Mouse (Mus musculus) adrenal gland, adult 2 months (tissue): ENCODE measurements around the gene Cd200r3. TPM values are rescaled to one million over a fixed set of nuclear protein-coding genes. Genes with fewer than 3 reads are reported as not detected.
A peak's percentile ranks its signal among the peaks of the same experiment; 100 is the strongest.

Experiments used
- DNase-seq: peaks from one replicate; pipeline ENCODE4 v3.0.0; 2021
- polyA plus RNA-seq: library from polyadenylated mRNA; depleted of rRNA; stranded (reverse); fragments of >200 nt; gene quantifications from 2 replicates; pipeline ENCODE4 v1.2.3, GENCODE M21; 2012
- total RNA-seq, 2 experiments: library from RNA; stranded (reverse); gene quantifications; 2 replicates each; pipeline ENCODE4 v1.2.3; 2021

The Cd200r3 gene
- total and polyA plus RNA-seq, 3 experiments: not detected

DNA sequence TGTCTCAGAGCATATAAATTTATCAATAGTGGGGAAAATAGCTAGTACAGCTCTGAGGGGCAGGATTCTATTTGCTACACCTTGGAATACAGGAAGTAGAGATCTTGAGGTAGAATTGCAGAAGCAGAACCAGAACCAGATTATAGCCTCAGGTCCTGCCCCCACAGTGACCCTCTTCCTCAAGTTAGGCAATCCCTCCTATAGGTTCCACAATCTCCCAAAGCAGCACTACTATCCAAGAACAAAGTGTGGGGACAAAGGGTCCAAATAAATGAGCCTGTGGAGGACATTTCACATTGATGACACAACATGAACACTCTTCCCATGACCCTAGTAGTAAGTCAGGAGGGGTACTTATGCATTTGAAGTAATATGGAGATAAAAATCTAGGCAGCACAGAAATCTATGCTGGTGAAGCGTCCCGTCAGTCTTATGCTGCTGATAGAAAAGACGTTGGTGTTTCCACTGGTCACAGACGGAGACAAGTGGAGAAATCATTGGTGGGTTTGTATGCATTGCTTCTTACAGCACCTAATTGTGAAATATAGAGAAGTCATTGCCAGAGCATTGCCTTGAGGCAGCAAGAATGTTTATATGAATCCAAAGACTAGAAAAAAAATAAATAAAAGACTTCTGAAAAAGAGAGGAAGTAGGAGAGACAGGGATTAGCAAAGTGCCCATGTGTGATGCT lies 45.3 kb downstream of the Cd200r3 start:
- DNase-seq: no peak

DNA sequence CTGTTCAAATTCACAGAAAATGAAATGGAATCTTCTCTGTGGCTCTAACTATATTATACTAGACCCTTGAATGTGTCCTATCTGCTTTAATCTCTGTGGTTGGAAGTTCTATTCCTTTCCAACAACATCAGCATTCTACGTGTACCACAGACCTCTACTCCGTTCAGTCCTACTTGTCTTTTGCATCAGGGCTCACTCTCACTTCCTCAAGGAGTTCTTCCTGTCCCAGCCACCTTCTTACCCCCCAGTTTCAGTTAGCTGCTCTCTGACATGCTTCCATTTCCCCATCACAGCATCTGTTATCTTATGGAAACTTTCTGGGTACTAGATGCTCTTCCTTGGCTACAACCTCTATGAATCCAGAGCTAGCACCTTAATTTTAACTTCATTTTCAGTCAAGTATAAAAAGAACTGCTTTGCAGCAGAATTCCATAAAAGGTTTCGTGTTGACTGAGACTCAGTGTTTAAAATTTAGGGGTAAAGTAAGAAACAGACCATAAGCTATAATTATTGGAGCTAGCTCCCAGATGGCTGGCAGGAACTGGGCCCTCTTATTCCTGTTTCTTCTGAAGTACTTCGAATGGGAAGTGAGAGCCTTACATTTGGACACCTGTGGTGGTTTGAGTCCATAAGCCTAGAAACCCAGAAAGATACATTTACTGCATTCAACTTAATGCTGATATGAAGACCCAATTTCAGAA lies 50.0 kb downstream of the Cd200r3 start:
- DNase-seq: no peak

DNA sequence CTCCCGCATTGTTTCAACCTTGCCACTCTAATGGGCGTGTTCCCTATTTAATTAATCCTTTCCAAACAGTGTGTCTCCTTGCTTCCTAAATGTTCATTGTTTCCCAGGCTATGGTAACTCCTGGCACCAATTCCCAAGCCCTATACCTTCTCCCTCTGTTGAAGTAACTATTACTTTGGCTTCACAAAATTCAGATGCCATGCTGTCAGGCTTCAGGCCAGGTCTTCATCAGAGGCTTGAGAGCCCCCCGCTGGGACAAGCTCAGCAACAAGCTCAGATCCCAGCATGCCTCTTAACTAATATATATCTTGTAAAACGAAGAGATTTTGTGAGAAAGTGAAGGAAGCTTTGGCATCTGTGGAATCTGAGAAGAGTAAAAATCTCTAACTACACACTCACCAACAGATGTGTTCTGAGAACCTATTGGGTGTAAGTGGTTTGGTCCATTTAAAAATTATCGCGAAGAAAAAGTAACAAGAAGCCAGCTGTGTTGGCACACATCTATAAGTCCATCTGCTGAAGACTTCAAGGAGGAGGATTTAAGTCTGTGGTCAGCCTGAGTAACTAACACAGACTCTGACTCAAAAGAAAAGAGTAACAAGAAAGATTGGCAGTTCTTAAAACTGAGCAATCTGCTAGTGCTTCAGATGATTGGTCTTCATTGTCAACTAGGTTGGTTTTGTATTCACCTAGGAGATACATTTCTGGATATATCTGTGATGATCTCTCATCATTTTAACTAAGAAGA lies 50.9 kb downstream of the Cd200r3 start:
- DNase-seq: no peak

DNA sequence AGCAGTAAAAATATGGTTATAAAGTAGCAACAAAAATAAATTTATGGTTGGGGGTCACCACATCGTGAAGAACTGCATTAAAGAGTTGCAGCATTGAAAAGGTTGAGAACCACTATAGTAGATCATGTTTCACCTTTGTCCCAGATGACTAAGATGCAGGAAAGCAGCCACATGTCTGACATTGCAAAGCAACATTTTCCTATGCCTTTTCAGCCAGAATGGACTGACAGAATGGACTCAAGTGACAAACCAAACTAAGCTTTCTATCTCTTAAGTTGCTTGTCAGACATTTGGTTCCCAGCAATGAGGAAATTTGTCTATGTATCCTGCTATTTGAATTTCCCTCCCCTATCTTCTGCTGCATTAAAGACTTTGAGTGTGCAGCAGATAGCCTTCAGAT lies 51.6 kb downstream of the Cd200r3 start:
- DNase-seq: no peak

DNA sequence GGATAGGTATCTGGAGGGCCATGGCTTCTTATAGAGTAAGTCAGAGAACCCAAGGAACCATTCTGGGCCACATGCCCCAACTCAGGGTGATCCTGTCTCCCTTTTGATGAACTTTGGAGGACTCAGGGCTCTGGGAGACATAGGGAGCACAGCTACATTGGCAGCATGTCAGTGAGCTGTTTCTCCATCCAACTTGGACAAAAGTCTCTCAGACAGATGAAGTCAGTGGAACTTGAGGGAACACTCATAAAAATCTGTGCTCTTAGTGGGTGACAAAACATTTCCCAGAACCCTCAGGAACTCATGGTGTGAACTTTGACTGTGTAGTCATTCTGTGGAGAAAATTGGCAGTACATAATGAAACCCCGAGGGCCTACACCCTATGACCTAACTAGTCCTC lies 53.2 kb downstream of the Cd200r3 start:
- peak; percentile 9 for DNase-seq

DNA sequence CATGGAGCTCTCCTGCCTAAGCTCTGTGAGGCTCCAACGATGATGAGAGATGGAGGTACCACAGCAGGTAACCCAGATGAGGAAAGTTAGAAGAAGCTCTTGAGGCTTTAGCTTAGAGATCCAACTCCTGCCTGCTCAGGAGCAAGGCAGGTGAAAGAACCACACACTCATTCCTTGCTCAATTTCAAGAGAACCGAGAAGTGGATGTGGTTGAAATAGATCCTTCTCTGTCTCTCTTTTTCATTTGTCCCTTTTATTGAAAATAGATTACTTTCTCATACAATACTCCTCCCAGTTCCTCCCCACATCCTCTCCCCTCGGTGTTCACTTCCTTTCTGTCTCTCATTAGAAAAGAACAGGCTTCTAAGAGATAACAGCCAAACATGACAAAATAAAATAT lies 56.1 kb downstream of the Cd200r3 start:
- no peak for DNase-seq

DNA sequence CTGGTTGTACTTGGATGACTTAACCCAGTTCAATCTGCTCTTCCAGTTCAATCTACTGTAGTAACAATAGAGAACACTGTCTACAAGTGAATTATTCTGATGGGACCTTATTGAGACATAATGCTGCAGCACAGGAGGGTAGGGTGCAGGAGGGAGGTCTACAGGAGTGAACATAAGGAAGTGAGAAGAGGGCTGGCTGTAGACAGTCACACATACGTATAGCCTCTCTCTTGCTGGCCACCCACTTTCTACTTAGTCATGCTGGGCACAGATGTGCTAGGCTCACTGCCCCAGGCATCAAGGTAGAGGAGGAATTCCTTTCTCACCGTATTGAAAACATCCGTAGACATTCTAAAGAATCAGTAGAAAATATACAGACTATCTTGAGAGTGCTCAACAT lies 61.0 kb downstream of the Cd200r3 start:
- no peak for DNase-seq

DNA sequence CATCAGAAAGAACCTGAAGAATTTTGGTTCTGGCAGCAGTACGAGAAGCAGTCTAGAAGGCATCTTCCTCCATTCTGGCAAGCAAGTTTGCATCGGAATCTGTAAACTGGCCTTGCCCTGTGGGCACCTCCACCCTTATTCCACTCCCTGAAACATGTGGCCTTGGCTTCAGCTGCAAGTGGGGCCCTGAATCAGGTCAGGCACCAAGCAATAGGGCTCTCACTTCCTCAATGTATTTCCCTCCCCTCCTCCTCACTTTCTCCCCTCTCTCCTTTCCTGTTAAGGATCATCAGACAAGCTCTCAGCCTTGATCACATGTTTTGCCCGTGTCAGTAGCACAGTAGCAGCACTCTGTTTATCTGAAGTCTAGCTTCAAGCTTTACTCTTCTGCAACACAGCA lies 61.8 kb downstream of the Cd200r3 start:
- no peak for DNase-seq

DNA sequence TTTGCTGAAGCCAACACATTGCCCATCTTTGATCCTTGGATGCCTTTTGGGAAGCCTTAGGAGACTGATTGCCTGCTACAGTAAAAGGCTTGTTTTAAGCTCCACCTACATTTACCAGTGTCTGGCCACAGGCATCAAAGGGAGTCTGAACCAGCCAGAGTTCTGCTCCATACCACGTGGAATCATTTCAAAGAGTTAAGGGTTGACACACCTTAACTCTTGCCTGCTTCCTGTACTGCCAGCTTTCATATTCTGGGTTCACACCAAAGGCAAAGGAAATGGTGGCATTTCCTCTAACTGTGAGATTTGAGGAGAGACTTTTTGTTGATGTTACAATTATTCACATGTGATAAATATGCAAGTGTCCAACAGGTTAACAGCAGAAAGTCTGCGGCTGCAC lies 63.5 kb downstream of the Cd200r3 start:
- no peak for DNase-seq

DNA sequence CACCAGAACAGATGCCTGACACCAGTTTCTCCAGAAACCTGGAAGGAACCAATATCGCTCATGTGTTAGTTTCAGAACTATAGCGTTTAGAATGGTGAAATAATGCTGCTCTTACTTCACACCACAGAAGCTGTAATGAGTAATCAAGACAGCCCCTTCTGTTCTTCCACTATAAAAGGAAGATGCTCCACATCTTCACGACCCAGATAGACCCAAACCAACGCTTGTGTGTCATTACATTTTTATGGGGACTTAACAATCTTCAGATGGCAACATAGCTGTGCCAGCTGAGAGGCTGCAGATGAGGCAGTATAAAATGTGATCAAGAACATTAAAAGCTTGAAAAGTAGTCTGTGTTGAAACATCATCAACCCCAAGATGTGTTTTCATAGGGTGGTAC lies 64.3 kb downstream of the Cd200r3 start:
- no peak for DNase-seq

DNA sequence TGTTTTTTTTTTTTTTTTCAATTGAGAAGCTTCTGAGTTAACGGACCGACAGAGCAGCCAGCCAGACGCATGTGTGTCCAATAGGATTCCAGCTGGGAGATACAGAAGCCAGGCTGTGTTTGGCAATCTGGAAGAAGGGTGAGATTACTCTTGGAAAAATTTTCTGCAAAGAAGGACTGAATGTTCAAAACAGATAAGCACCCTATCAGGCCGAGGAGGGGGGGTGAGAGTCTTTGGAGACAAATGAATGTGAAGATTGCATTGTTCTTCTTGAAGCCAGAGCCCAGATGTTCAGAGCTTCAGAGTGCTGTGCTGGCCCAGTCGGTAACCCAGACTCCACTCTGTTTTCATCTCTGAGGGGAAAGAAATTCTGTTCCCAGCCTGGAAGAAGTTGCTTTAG lies 66.2 kb downstream of the Cd200r3 start:
- no peak for DNase-seq

DNA sequence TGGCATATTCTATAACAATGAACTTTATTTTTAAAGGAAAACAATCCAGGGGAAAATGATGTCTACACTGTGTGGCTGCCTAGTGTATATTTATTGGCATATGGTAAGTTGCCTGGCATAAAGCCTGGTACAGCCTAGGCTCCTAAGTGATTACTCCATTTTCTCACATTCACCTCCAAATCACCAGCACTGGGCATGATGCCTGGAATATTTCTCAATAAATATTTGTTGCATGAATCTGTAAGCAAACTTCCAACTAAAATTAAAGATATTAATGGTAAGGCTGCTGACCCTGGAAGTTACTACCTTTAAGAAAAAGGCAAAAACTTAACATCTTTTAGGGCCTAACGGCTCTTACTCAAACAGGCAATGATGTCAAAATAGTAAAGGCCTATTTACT lies 72.1 kb downstream of the Cd200r3 start:
- DNase-seq: peak; percentile 56

DNA sequence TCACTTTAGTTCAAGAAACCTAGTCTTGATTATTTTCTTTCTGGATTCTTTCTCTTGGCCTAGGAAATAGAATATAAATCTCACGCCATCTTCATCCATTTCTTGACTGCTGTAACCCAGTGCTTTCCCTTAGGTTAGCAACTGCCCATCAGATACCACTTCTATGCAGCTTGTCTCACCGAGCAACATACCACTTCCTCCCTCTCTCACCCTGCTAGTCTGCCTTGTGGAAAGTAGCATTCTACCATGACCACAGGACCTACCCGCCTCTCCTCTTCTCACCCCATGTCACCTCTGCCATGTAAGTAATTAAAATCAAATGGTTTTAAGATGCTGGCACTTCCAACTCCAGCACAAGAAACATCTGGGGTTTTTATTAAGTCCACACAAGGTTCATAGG lies 73.0 kb downstream of the Cd200r3 start:
- DNase-seq: no peak

DNA sequence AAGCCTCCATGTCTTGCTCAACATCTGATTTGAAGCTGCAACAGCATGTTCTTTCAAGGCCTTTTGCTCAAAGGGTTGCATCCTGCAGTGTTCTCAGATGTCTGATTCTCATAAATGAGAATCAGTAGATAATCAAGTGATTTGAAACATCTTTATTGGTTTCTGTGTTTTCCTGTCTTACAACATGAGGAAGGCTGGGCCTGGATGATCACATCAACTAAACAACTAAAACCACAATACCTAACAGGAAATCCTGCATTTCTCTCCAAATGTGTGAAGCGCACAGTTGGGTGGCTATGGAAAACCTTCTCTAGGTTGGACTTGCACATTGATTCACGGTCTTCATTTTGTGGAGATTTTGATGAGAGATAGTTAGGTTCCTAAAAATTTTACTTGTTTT lies 75.4 kb downstream of the Cd200r3 start:
- no peak for DNase-seq

DNA sequence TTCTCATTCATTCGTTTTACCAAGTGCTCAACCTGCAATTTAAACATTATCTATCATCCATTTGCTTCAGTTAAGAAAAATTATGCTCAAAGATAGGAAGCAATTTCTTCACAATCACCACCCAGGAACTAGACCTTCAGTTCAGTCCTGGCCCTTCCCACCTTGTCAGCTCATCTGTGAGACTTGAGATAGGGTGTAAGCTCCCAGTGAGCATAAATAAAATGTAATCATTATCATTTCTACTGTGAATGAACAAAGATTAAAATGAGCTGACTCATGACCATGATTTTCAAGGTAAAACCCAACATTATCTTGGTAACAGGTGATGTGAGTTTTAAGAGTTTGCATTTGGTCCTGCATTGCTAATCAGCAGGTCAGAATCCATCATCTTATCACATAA lies 76.6 kb downstream of the Cd200r3 start:
- DNase-seq: no peak

DNA sequence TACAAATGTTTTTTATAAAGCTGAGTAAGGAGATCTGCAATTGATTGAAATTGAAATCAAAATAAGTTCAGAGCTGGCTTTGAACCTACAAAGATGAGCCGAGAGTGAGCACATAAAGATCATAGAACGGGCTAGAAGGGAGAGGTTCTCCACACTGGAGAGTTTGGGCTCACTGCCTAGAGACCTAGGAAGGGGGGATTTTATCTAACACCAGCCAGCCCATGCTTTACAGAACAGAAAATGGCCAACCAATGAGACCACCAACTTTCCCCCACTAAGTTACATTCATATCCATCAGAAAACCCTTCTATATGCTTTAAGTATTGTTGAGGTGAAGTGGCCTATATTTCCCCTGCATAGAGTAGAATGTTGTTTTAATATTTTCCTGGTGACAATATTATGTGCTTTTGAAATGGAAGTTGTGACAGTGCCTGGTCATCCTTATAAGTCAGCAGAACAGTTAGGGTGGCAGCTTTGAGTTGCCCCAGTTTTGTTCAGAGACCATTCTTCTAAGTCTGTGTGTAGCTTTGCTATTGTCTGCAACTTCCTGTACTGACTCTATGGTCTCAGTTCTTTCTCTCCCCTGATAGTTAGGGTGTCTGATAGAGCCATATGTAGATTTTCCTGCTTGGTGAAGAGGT lies 77.3 kb downstream of the Cd200r3 start:
- no peak for DNase-seq

DNA sequence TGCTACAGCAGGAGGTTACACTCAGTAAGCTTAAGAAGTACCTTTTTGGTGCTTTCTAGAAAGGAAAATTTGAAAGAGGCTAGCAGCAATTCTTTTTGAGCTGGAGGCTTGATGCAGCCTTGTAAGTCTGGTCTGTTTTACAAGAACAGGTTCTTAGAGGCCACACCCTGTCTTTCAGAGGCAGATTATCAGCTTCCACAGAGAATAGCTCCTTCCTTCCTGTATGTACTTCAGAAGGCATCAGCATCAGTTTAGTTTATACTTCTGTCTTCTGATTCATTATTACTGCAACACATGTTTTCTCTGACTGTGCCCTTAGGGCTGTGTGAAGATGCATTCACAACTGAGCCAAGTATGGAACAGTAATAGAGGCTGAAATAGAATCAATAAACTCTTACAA lies 78.0 kb downstream of the Cd200r3 start:
- no peak for DNase-seq

DNA sequence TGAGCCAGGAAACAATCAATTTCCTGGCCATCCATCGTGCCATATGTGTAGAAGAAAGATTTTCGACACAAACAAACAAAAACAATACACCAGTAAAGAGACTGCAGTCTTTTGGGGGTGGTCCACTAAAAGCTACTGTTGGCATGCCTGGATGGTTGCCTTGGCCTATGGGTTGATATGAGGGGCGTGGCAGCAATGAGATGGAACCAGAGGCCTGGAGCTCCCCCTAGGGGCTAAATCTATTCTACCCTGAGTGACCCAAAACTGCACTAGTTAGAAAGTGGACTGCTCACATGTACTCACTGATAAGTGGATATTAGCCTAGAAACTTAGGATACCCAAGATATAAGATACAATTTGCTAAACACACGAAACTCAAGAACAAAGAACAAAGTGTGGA lies 80.4 kb downstream of the Cd200r3 start:
- peak; percentile 79 for DNase-seq

DNA sequence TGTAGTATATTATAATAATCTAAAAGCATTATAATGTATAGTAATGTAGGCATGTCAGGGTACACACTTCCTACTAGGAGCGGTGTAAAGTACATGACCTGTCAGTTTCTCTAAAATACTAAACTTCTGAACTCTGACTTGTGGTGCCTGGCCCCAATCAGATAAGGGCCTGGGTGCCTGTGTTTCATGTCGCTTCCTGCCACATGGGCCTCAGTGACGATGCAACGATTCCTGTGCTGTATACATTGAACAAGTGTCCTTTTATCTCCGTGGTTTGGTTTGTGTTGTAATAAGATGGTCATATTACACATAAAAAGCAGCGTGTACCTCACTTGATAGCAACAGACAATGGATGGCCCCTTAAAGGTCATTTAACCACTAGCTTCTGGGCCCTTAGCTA lies 81.8 kb downstream of the Cd200r3 start:
- no peak for DNase-seq

DNA sequence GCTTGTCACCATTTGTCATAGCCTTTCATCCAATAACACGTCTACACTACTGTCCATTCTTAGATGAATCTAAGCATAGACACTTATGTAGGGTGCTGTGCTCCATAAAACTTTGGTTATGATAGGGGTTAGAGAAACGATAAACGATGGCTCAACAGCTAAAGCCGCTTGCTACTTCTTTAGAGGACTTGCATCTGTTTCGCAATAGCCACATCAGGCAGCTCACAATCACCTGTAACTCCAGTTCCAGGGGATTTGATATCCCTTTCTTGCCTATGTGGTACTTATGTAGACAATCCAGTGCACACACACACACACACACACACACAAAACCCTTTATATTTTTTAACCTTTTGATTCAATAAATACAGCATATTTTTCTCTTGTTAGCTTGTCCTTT lies 85.6 kb downstream of the Cd200r3 start:
- no peak for DNase-seq

DNA sequence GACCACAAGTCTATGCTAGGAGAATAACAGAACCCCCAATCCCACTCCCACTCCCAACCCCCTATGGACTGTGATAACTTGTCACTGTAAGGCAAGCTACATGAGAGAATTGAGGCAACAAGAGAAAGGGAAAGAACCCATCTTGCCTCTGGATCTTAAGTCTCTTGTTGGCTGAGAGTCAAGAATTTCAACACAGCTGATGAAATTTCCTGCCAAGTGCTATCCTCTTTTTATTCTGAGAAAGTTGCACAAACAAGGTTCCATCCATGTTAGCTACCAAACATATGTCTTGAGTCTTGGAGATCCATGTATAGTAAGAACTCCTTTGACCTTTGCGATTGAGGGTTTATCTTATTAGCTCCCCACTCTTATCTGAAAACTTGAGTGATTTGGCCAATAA lies 86.0 kb downstream of the Cd200r3 start:
- peak; percentile 24 for DNase-seq

DNA sequence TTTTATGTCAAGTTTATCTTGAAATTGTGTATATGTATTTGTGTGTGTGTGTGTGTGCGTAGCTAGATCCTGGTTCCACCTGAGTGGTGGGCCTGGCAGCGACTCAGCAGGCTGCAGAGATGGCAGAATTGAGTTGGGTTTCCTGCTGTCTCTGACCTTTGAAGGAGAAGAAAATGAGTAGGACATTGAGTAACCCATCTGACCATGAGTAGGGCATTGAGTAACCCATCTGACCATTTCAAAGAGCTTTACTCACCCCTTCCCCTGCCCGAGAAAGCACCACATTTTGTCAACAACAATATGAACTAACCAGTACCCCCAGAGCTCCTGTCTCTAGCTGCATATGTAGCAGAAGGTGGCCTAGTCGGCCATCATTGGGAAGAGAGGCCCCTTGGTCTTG lies 86.6 kb downstream of the Cd200r3 start:
- peak; percentile 50 for DNase-seq

DNA sequence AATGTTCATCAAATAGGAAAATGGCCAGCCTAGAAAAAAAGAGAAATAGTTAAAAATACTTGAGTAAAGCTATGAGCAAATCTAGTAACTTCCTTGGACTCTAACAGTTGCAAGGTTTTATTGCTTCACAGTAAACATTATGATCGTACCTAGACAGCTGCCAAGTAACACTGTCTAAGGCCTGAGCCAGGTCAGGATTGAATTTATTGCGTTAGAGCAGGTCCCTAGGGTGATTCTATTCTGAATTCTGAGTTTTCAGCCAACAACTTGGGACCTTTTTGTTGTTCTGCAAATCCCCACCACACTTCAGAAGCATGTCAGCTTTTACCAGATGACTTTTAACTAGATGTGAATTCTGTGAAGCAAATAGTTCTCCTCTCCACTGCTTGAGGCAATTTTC lies 87.3 kb downstream of the Cd200r3 start:
- peak; percentile 36 for DNase-seq
